Mouse (Mus musculus) brain, adult 2 months (tissue): ENCODE data around the gene Iars.
"Not testable (repeated sequence)": the region's sequence is repeated elsewhere in the genome, so short reads cannot be mapped to it uniquely, and the experiment has no call there.

Experiments
- DNase-seq: peaks from one replicate; pipeline ENCODE4 v3.0.0; 2011; ENCODE audit warnings: low read depth, low spot score

Iars gene

GRCm38 (mm10) chr13:49736430-49736829 lies 54.5 kb downstream of the Iars start:
- DNase-seq, result no peak

GRCm38 (mm10) chr13:49738011-49738410 lies 56.1 kb downstream of the Iars start:
- DNase-seq, result no peak

GRCm38 (mm10) chr13:49741285-49742040 lies 59.6 kb downstream of the Iars start:
- no peak for DNase-seq

- no peak for DNase-seq
Observed at GRCm38 (mm10) chr13:49756591-49756990, 74.7 kb downstream of the Iars start.

- DNase-seq, result no peak
Observed at GRCm38 (mm10) chr13:49757966-49758365, 76.1 kb downstream of the Iars start.

- DNase-seq, result no peak
Observed at GRCm38 (mm10) chr13:49760675-49761074, 78.8 kb downstream of the Iars start.

- no peak for DNase-seq
Observed at GRCm38 (mm10) chr13:49762208-49762607, 80.3 kb downstream of the Iars start.

GRCm38 (mm10) chr13:49765306-49765705 lies 83.4 kb downstream of the Iars start:
- no peak for DNase-seq

- DNase-seq, result no peak
Observed at GRCm38 (mm10) chr13:49766269-49766668, 84.4 kb downstream of the Iars start.

GRCm38 (mm10) chr13:49768048-49768447 lies 86.1 kb downstream of the Iars start:
- no peak for DNase-seq

- DNase-seq, result no peak
Observed at GRCm38 (mm10) chr13:49769111-49769510, 87.2 kb downstream of the Iars start.

GRCm38 (mm10) chr13:49771536-49771935 lies 89.6 kb downstream of the Iars start:
- not testable (repeated sequence) for DNase-seq
